Mouse (Mus musculus) neural tube, embryonic 11.5 days (tissue): Measurements from ENCODE around the gene Terb1. TPM values are rescaled to one million over a fixed set of nuclear protein-coding genes. Genes with fewer than 3 reads are reported as not detected.

Experiments used
- ATAC-seq: fragments of 200-750 bp; cut with Nextera tagmentation; 2 replicates; pipeline ENCODE4 v1.8.0; 2017; ENCODE audit warnings: moderate number of reproducible peaks, mild to moderate bottlenecking, moderate TSS enrichment, moderate library complexity; ENCODE audit not compliant: insufficient read depth, low FRiP score, low TSS enrichment
- DNase-seq: peaks from one replicate; pipeline ENCODE4 v3.0.0-alpha.2; 2015; ENCODE audit warnings: low spot score
- H3K27ac ChIP-seq: fragments of 300-500 bp; sonication (generic); 2 replicates; pipeline ENCODE4 v1.5.1; 2014; ENCODE audit warnings: low read depth, mild to moderate bottlenecking, low read length
- H3K27me3 ChIP-seq: fragments of 300-500 bp; sonication (generic); 2 replicates; pipeline ENCODE4 v1.6.1; 2014; ENCODE audit warnings: mild to moderate bottlenecking, low read length, mixed read lengths; ENCODE audit not compliant: control insufficient read depth, insufficient read depth
- H3K36me3 ChIP-seq: fragments of 300-500 bp; sonication (generic); 2 replicates; pipeline ENCODE4 v1.6.1; 2014; ENCODE audit warnings: mild to moderate bottlenecking, low read length, moderate library complexity, mixed read lengths; ENCODE audit not compliant: control insufficient read depth, insufficient read depth
- H3K4me1 ChIP-seq: fragments of 300-500 bp; sonication (generic); 2 replicates; pipeline ENCODE4 v1.6.1; 2014; ENCODE audit warnings: low read length, mixed read lengths; ENCODE audit not compliant: control insufficient read depth, insufficient read depth
- H3K4me2 ChIP-seq: fragments of 300-500 bp; sonication (generic); 2 replicates; pipeline ENCODE4 v1.6.1; 2014; ENCODE audit warnings: low read depth, mild to moderate bottlenecking, moderate library complexity
- H3K4me3 ChIP-seq: fragments of 300-500 bp; sonication (generic); 2 replicates; pipeline ENCODE4 v1.5.1; 2014; ENCODE audit warnings: low read depth, low read length
- H3K9ac ChIP-seq: fragments of 300-500 bp; sonication (generic); 2 replicates; pipeline ENCODE4 v1.6.1; 2014; ENCODE audit warnings: mild to moderate bottlenecking, low read length
- H3K9me3 ChIP-seq: fragments of 300-500 bp; sonication (generic); 2 replicates; pipeline ENCODE4 v1.6.1; 2016; ENCODE audit warnings: low read length; ENCODE audit not compliant: control insufficient read depth
- WGBS: fragments of 180-500 bp; shearing (Covaris S2); extraction: QIAGEN DNeasy Blood & Tissue Kit; methylation state at CpG from one replicate; pipeline ENCODE4 v1.1.7; 2014; 5-methylcytosine and 5-hydroxymethylcytosine counted together
- polyA plus RNA-seq: library from polyadenylated mRNA; unstranded; fragments of >200 nt; fragmentation: Nextera tagmentation; extraction: Ambion mirVana; gene quantifications from 2 replicates; pipeline ENCODE4 v1.2.1, GENCODE M21; 2014

Gene Terb1
- 0.25 and 0.34 TPM in 2 replicates for polyA plus RNA-seq

DNA sequence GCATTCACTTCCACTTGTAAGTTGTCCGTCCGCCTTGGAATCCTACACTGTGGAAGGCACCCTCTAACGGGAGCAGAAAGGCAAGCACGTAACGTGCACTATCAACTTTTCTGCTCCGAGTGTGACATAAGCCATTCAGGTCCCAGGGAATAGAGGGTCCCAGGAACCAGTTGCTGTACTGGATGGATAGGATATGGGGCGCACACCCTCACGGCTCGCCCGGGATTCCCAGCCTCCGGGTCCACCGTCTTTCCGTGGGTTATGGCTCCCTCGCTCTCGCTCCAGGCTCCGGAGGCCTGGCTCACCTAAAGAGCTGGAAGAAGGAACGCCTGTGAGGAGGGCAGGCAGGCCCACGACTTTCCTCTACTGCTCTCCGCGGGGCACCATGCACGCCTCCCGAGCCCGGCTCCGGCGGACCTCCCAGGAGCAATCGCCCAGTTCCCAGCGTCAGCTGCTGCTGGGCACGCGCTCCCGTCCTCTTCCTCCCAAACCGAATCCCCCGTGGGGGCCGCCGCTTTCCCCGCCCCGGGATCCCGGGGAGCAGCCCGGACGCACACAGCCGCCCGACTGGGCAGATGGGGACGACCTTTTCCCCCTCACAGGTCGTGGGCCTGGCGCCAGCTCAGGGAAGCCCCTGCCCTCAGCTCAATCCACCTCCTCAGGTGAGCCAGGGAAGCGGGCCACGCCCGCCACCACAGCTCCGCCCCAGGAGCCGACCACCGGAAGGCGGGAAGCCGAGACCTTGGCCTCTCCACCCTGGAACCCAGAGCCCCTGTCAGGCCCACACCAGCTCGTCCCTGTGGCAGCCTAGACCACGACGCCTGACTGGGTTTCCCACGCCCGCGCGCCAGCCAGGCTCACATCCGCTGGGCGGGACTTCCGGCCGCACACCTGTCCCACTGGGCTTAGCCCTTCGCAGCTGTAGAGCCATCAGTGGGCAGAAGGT, at the start of gene Terb1:
TSS of gene Terb1 (minus strand) at position 850 of the 946 bp plus-strand sequence.
- 3% methylated on average over 60 of the region's 64 CpGs for WGBS
- Histone ChIP-seq H3K36me3 (peaks cover 2% of the 10 kb centered on the region; the same call in 1 of the 2 replicates), H3K4me1 (peaks cover 3% of the 10 kb centered on the region; the same call in 1 of the 2 replicates), H3K4me3 (peak within 1 kb of the TSS; percentile 48), H3K9me3 (no peaks in the 10 kb centered on the region), H3K27ac (no peak within 1 kb of the TSS), H3K9ac (peak within 1 kb of the TSS; percentile 54), H3K27me3 (no peaks in the 10 kb centered on the region), H3K4me2 (peak within 1 kb of the TSS; percentile 90)
- ATAC-seq (peak; percentile 79), DNase-seq (peak; percentile 43)

- Histone ChIP-seq H3K27ac (no peak overlapping the region), H3K4me1 (no peaks in the 10 kb centered on the region), H3K9ac (no peak overlapping the region), H3K36me3 (no peaks in the 10 kb centered on the region), H3K9me3 (no peaks in the 10 kb centered on the region), H3K4me2 (no peak overlapping the region), H3K4me3 (no peak overlapping the region), H3K27me3 (no peaks in the 10 kb centered on the region)
- 87% methylated on average over 7 of the region's 7 CpGs for WGBS
- ATAC-seq (no peak), DNase-seq (no peak)
Measured at GRCm38 (mm10) chr8:104557226-104557625, 47.5 kb upstream of the Terb1 start.

DNA sequence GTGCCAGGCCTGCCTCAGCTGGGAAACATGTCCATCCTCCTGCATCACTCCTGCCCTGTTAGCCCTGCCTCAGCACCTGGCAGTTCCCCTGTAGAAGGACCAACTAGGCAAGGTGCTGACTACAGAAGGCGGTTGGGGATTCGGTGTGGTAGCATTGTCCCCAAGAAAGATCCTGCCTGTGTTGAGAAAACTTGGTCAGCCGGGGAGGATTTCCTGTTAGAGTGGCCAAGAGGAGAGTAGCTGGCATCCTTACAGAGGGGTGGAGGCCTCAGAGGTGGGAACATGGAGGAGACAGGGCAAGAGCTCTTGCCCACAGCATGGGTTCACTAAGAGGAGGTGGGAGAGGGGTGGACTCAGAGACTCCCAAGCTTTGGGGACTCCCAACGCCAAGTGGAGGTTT, 45.5 kb upstream of the Terb1 start:
- DNase-seq = no peak
- no peaks in the 10 kb centered on the region for H3K27me3 ChIP-seq
- no peak for ATAC-seq
- WGBS = 89% methylated on average over 4 of the region's 4 CpGs
- no peak overlapping the region for H3K9ac ChIP-seq
- H3K4me3 ChIP-seq = no peak overlapping the region
- H3K4me2 ChIP-seq = no peak overlapping the region
- H3K9me3 ChIP-seq = no peaks in the 10 kb centered on the region
- H3K4me1 ChIP-seq = no peaks in the 10 kb centered on the region
- H3K36me3 ChIP-seq = no peaks in the 10 kb centered on the region
- H3K27ac ChIP-seq = no peak overlapping the region

- Histone ChIP-seq H3K9ac (no peak overlapping the region), H3K4me1 (no peaks in the 10 kb centered on the region; the same call in 1 of the 2 replicates), H3K4me3 (no peak overlapping the region), H3K27me3 (peaks cover 45% of the 10 kb centered on the region), H3K27ac (no peak overlapping the region), H3K9me3 (no peaks in the 10 kb centered on the region), H3K4me2 (no peak overlapping the region), H3K36me3 (no peaks in the 10 kb centered on the region)
- ATAC-seq (no peak), DNase-seq (no peak)
- 86% methylated on average over 8 of the region's 8 CpGs for WGBS
Measured at GRCm38 (mm10) chr8:104543440-104544045, 33.8 kb upstream of the Terb1 start.

- H3K4me3 ChIP-seq = no peak overlapping the region
- no peak for DNase-seq
- H3K27me3 ChIP-seq = peaks cover 45% of the 10 kb centered on the region
- no peaks in the 10 kb centered on the region for H3K36me3 ChIP-seq
- WGBS = 15% methylated on average over 11 of the region's 11 CpGs
- no peaks in the 10 kb centered on the region for H3K9me3 ChIP-seq
- H3K4me1 ChIP-seq = no peaks in the 10 kb centered on the region; the same call in 1 of the 2 replicates
- no peak overlapping the region for H3K4me2 ChIP-seq
- no peak for ATAC-seq
- no peak overlapping the region for H3K9ac ChIP-seq
- H3K27ac ChIP-seq = no peak overlapping the region
Measured at GRCm38 (mm10) chr8:104542160-104542559, 32.5 kb upstream of the Terb1 start.

- no peak for DNase-seq
- Histone ChIP-seq H3K9ac (0 out of 2 replicates have a peak overlapping the region, but pooled peaks have one; percentile 2), H3K4me2 (peak overlapping the region; percentile 89), H3K27me3 (peaks cover 45% of the 10 kb centered on the region), H3K36me3 (no peaks in the 10 kb centered on the region), H3K9me3 (no peaks in the 10 kb centered on the region), H3K27ac (no peak overlapping the region), H3K4me3 (peak overlapping the region; percentile 43), H3K4me1 (no peaks in the 10 kb centered on the region; the same call in 1 of the 2 replicates)
- ATAC-seq = no peak
- 15% methylated on average over 8 of the region's 8 CpGs for WGBS
Measured at GRCm38 (mm10) chr8:104541515-104541880, 31.8 kb upstream of the Terb1 start.

DNA sequence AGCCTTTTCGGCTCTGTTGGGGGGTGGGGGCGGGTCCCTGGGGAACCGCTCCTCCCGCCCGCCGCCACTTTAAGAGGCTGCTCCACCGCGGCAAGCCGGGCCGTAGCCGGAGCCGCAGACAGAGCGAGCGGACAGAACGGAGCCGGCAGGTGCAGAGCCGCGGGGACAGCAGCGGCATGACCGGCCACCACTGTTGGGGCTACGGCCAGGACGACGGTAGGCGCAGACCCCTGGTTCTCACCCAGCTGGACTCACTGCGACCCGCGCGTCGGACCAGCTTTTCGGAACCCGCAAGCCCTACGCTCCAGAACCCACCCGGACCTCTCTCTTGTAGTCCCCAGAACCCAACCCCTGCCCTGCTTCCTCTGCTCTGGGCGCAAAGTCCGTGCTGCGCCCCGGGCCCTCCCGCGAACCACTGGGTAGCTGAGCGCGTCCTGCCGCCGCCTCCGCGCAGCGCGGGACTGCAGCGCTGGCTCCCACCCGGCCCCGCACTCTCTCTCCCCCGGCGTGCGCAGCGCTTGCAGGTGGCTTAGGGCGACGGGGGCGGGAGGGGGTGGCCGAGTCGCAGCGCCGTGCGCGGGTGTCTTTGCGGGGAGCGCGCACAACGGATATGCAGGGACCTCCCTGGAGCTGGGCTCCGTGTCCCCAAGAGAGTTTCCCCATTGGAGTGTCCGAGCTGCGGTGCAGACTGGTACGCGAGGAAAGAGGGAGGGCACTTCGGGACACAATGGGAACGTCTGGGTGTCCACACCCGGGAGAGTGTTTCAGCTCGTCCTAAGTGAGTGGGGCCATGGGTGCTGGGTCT, 31.2 kb upstream of the Terb1 start:
- Histone ChIP-seq H3K4me1 (no peaks in the 10 kb centered on the region; the same call in 1 of the 2 replicates), H3K27me3 (peaks cover 45% of the 10 kb centered on the region), H3K27ac (no peak overlapping the region), H3K9ac (peak overlapping the region; percentile 2), H3K36me3 (no peaks in the 10 kb centered on the region), H3K4me2 (peak overlapping the region; percentile 89), H3K9me3 (no peaks in the 10 kb centered on the region), H3K4me3 (peak overlapping the region; percentile 43)
- WGBS = under 1% methylated on average over 62 of the region's 76 CpGs
- ATAC-seq (peak; percentile 70), DNase-seq (peak; percentile 46)

DNA sequence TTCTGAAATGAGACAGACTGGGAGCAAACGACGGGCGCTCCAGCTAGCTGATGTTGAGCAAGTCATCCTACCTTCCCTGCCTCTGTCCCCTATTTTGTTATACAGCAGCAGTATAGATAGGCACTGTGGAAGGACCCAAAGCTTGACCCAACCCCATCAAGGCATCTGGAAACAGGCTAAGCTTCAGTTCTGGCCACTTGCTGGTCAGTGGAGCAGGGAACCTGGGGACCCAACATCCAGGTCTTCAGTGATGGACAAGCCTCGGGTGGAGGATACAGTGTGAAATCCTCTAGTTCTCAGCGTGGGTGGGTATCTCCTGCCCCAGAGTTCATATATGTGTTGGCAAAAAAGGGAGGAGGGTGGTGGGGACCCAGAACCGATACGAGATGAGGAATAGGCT, 30.5 kb upstream of the Terb1 start:
- DNase-seq (no peak), ATAC-seq (no peak)
- peak overlapping the region; percentile 43 for H3K4me3 ChIP-seq
- no peaks in the 10 kb centered on the region for H3K36me3 ChIP-seq
- no peak overlapping the region for H3K27ac ChIP-seq
- H3K27me3 ChIP-seq = peaks cover 45% of the 10 kb centered on the region
- no peaks in the 10 kb centered on the region for H3K9me3 ChIP-seq
- 37% methylated on average over 7 of the region's 7 CpGs for WGBS
- H3K9ac ChIP-seq = no peak overlapping the region
- H3K4me2 ChIP-seq = peak overlapping the region; percentile 89
- H3K4me1 ChIP-seq = peaks cover under 1% of the 10 kb centered on the region; the same call in 1 of the 2 replicates
